Mouse (Mus musculus): ENCODE results near the gene Ppfia1.
A peak's percentile ranks its signal among the peaks of the same experiment; 100 is the strongest.

Gene Ppfia1

GRCm38 (mm10) chr7:144566921-144567682, 13.6 kb upstream of the Ppfia1 start:
- Histone ChIP-seq H3K27me3 (ENCODE audit: control insufficient read depth, insufficient read depth, low read length, poor library complexity, severe bottlenecking) (no peaks in the 10 kb centered on the region), H3K36me3 (ENCODE audit: control insufficient read depth, insufficient read depth, low read length, poor library complexity, severe bottlenecking) (no peaks in the 10 kb centered on the region)
- no peak for DNase-seq (ENCODE audit: low read depth, low spot score)

- H3K36me3 ChIP-seq (ENCODE audit: control insufficient read depth, insufficient read depth, low read length, poor library complexity, severe bottlenecking) = no peaks in the 10 kb centered on the region
- DNase-seq (ENCODE audit: low read depth, low spot score) = no peak
These were observed 10.1 kb upstream of the Ppfia1 start for GRCm38 (mm10) chr7:144563456-144564155.

GRCm38 (mm10) chr7:144562016-144562415, 8.5 kb upstream of the Ppfia1 start:
- no peaks in the 10 kb centered on the region for H3K27me3 ChIP-seq (ENCODE audit: control insufficient read depth, insufficient read depth, low read length, poor library complexity, severe bottlenecking)
- no peak for DNase-seq (ENCODE audit: low read depth, low spot score)
- no peaks in the 10 kb centered on the region for H3K36me3 ChIP-seq (ENCODE audit: control insufficient read depth, insufficient read depth, low read length, poor library complexity, severe bottlenecking)

More at GRCm38 (mm10) chr7:144563456-144564155, 10.1 kb upstream of the Ppfia1 start:
- no peaks in the 10 kb centered on the region for H3K27me3 ChIP-seq (ENCODE audit: control insufficient read depth, insufficient read depth, low read length, poor library complexity, severe bottlenecking)

- DNase-seq (ENCODE audit: low read depth, low spot score) = no peak
These were observed 7.1 kb upstream of the Ppfia1 start for GRCm38 (mm10) chr7:144560594-144560993.

GRCm38 (mm10) chr7:144558552-144558951, 5.0 kb upstream of the Ppfia1 start:
- no peak for DNase-seq (ENCODE audit: low read depth, low spot score)
- Histone ChIP-seq H3K27me3 (ENCODE audit: control insufficient read depth, insufficient read depth, low read length, poor library complexity, severe bottlenecking) (no peaks in the 10 kb centered on the region), H3K36me3 (ENCODE audit: control insufficient read depth, insufficient read depth, low read length, poor library complexity, severe bottlenecking) (no peaks in the 10 kb centered on the region)

More at GRCm38 (mm10) chr7:144560594-144560993, 7.1 kb upstream of the Ppfia1 start:
- Histone ChIP-seq H3K36me3 (ENCODE audit: control insufficient read depth, insufficient read depth, low read length, poor library complexity, severe bottlenecking) (no peaks in the 10 kb centered on the region), H3K27me3 (ENCODE audit: control insufficient read depth, insufficient read depth, low read length, poor library complexity, severe bottlenecking) (no peaks in the 10 kb centered on the region)

- DNase-seq (ENCODE audit: low read depth, low spot score) = no peak
- Histone ChIP-seq H3K36me3 (ENCODE audit: control insufficient read depth, insufficient read depth, low read length, poor library complexity, severe bottlenecking) (peaks cover 2% of the 10 kb centered on the region; the same call in 1 of the 2 replicates), H3K27me3 (ENCODE audit: control insufficient read depth, insufficient read depth, low read length, poor library complexity, severe bottlenecking) (no peaks in the 10 kb centered on the region)
These were observed 569 bp upstream of the Ppfia1 start for GRCm38 (mm10) chr7:144554123-144554472.

- DNase-seq (ENCODE audit: low read depth, low spot score) = no peak
- H3K36me3 ChIP-seq (ENCODE audit: control insufficient read depth, insufficient read depth, low read length, poor library complexity, severe bottlenecking) = peaks cover 2% of the 10 kb centered on the region; the same call in 1 of the 2 replicates
- H3K27me3 ChIP-seq (ENCODE audit: control insufficient read depth, insufficient read depth, low read length, poor library complexity, severe bottlenecking) = no peaks in the 10 kb centered on the region
These were observed 1.3 kb downstream of the Ppfia1 start for GRCm38 (mm10) chr7:144552274-144552673.

GRCm38 (mm10) chr7:144550811-144551210, 2.7 kb downstream of the Ppfia1 start:
- H3K27me3 ChIP-seq (ENCODE audit: control insufficient read depth, insufficient read depth, low read length, poor library complexity, severe bottlenecking) = no peaks in the 10 kb centered on the region
- DNase-seq (ENCODE audit: low read depth, low spot score) = no peak
- H3K36me3 ChIP-seq (ENCODE audit: control insufficient read depth, insufficient read depth, low read length, poor library complexity, severe bottlenecking) = peaks cover 2% of the 10 kb centered on the region; the same call in 1 of the 2 replicates

- Histone ChIP-seq H3K27me3 (ENCODE audit: control insufficient read depth, insufficient read depth, low read length, poor library complexity, severe bottlenecking) (no peaks in the 10 kb centered on the region), H3K36me3 (ENCODE audit: control insufficient read depth, insufficient read depth, low read length, poor library complexity, severe bottlenecking) (peaks cover 2% of the 10 kb centered on the region; the same call in 1 of the 2 replicates)
- DNase-seq (ENCODE audit: low read depth, low spot score) = peak; percentile 27
These were observed 3.5 kb downstream of the Ppfia1 start for GRCm38 (mm10) chr7:144549904-144550566.

GRCm38 (mm10) chr7:144545231-144545630, 8.3 kb downstream of the Ppfia1 start:
- no peaks in the 10 kb centered on the region for H3K27me3 ChIP-seq (ENCODE audit: control insufficient read depth, insufficient read depth, low read length, poor library complexity, severe bottlenecking)
- peaks cover 2% of the 10 kb centered on the region; the same call in 1 of the 2 replicates for H3K36me3 ChIP-seq (ENCODE audit: control insufficient read depth, insufficient read depth, low read length, poor library complexity, severe bottlenecking)
- DNase-seq (ENCODE audit: low read depth, low spot score) = no peak

GRCm38 (mm10) chr7:144541351-144541750, 12.2 kb downstream of the Ppfia1 start:
- H3K36me3 ChIP-seq (ENCODE audit: control insufficient read depth, insufficient read depth, low read length, poor library complexity, severe bottlenecking) = peaks cover 2% of the 10 kb centered on the region; the same call in 1 of the 2 replicates
- H3K27me3 ChIP-seq (ENCODE audit: control insufficient read depth, insufficient read depth, low read length, poor library complexity, severe bottlenecking) = no peaks in the 10 kb centered on the region
- no peak for DNase-seq (ENCODE audit: low read depth, low spot score)

GRCm38 (mm10) chr7:144539146-144539545, 14.4 kb downstream of the Ppfia1 start:
- peaks cover 1% of the 10 kb centered on the region; the same call in 1 of the 2 replicates for H3K36me3 ChIP-seq (ENCODE audit: control insufficient read depth, insufficient read depth, low read length, poor library complexity, severe bottlenecking)
- no peaks in the 10 kb centered on the region for H3K27me3 ChIP-seq (ENCODE audit: control insufficient read depth, insufficient read depth, low read length, poor library complexity, severe bottlenecking)
- DNase-seq (ENCODE audit: low read depth, low spot score) = no peak

GRCm38 (mm10) chr7:144538030-144538644, 15.4 kb downstream of the Ppfia1 start:
- Histone ChIP-seq H3K27me3 (ENCODE audit: control insufficient read depth, insufficient read depth, low read length, poor library complexity, severe bottlenecking) (no peaks in the 10 kb centered on the region), H3K36me3 (ENCODE audit: control insufficient read depth, insufficient read depth, low read length, poor library complexity, severe bottlenecking) (no peaks in the 10 kb centered on the region)
- DNase-seq (ENCODE audit: low read depth, low spot score) = no peak

GRCm38 (mm10) chr7:144536367-144536766, 17.2 kb downstream of the Ppfia1 start:
- Histone ChIP-seq H3K36me3 (ENCODE audit: control insufficient read depth, insufficient read depth, low read length, poor library complexity, severe bottlenecking) (no peaks in the 10 kb centered on the region), H3K27me3 (ENCODE audit: control insufficient read depth, insufficient read depth, low read length, poor library complexity, severe bottlenecking) (no peaks in the 10 kb centered on the region)
- DNase-seq (ENCODE audit: low read depth, low spot score) = no peak
